Mouse (Mus musculus) monocyte, adult 2 months (primary cell): ENCODE measurements around the gene Vegfd.

Experiments
- DNase-seq, 2 experiments: peaks; one replicate each; pipeline ENCODE4 v3.0.0; 2022; ENCODE audit warnings: low spot score in 2 of 2, low read depth in 1 of 2

Vegfd gene

GRCm38 (mm10) chrX:164373081-164373480 lies at the start of gene Vegfd:
Vegfd (plus strand) TSS chrX:164373378.
- no peak for DNase-seq

GRCm38 (mm10) chrX:164323391-164323913 lies 49.7 kb upstream of the Vegfd start:
- no peak for DNase-seq

- DNase-seq = no peak
Measured at GRCm38 (mm10) chrX:164330351-164330750, 42.8 kb upstream of the Vegfd start.

GRCm38 (mm10) chrX:164330766-164331165 lies 42.4 kb upstream of the Vegfd start:
- DNase-seq = no peak

GRCm38 (mm10) chrX:164338591-164338990 lies 34.6 kb upstream of the Vegfd start:
- no peak for DNase-seq

GRCm38 (mm10) chrX:164345359-164345938 lies 27.7 kb upstream of the Vegfd start:
- no peak for DNase-seq

- DNase-seq = no peak
Measured at GRCm38 (mm10) chrX:164348937-164349336, 24.2 kb upstream of the Vegfd start.

GRCm38 (mm10) chrX:164365153-164365865 lies 7.9 kb upstream of the Vegfd start:
- no peak for DNase-seq

- DNase-seq = no peak
Measured at GRCm38 (mm10) chrX:164370576-164370975, 2.6 kb upstream of the Vegfd start.

- no peak for DNase-seq
Measured at GRCm38 (mm10) chrX:164374586-164374985, 1.4 kb downstream of the Vegfd start.

GRCm38 (mm10) chrX:164379721-164380120 lies 6.5 kb downstream of the Vegfd start:
- DNase-seq = no peak

GRCm38 (mm10) chrX:164381618-164382408 lies 8.6 kb downstream of the Vegfd start:
- DNase-seq = peak; percentile 6 to 14

- no peak for DNase-seq
Measured at GRCm38 (mm10) chrX:164394091-164394490, 20.9 kb downstream of the Vegfd start.

- DNase-seq = no peak
Measured at GRCm38 (mm10) chrX:164398456-164398855, 25.3 kb downstream of the Vegfd start.

GRCm38 (mm10) chrX:164405080-164405649 lies 32.0 kb downstream of the Vegfd start:
- no peak for DNase-seq

GRCm38 (mm10) chrX:164406133-164407022 lies 33.2 kb downstream of the Vegfd start:
- no peak for DNase-seq

GRCm38 (mm10) chrX:164408301-164408927 lies 35.2 kb downstream of the Vegfd start:
- DNase-seq = no peak

- DNase-seq = no peak
Measured at GRCm38 (mm10) chrX:164410562-164410961, 37.4 kb downstream of the Vegfd start.

- DNase-seq = no peak
Measured at GRCm38 (mm10) chrX:164416803-164417202, 43.6 kb downstream of the Vegfd start.

GRCm38 (mm10) chrX:164418008-164418407 lies 44.8 kb downstream of the Vegfd start:
- no peak for DNase-seq
